Mouse (Mus musculus) gastrocnemius, adult 2 months (tissue): ENCODE data around the gene Zeb2. TPM values are rescaled to one million over a fixed set of nuclear protein-coding genes. Genes with fewer than 3 reads are reported as not detected.
A peak's percentile ranks its signal among the peaks of the same experiment; 100 is the strongest.

Source experiments
- DNase-seq: peaks from one replicate; pipeline ENCODE4 v3.0.0; 2022
- H3K27ac ChIP-seq: fragments of 200-600 bp; 2 replicates; pipeline ENCODE4 v1.8.1; 2022; ENCODE audit warnings: mild to moderate bottlenecking
- H3K4me3 ChIP-seq: fragments of 200-600 bp; 2 replicates; pipeline ENCODE4 v1.8.1; 2022; ENCODE audit warnings: mild to moderate bottlenecking, moderate library complexity
- CTCF ChIP-seq: fragments of 200-600 bp; IDR thresholded peaks from 2 replicates; pipeline ENCODE4 v1.8.1; 2022; ENCODE audit warnings: antibody characterized with exemption, mild to moderate bottlenecking, moderate library complexity
- intact Hi-C: fragments of 180-260 bp; cut with DNase I; formaldehyde crosslinking; loops from one replicate; pipeline ENCODE4 v1.15.1; 2025
- total RNA-seq, 2 experiments: library from RNA; stranded (reverse); gene quantifications; 2 replicates each; pipeline ENCODE4 v1.2.3; 2021

Gene Zeb2
- total RNA-seq, 2 experiments from 2014 or later = 31.3 to 41.6 TPM

DNA sequence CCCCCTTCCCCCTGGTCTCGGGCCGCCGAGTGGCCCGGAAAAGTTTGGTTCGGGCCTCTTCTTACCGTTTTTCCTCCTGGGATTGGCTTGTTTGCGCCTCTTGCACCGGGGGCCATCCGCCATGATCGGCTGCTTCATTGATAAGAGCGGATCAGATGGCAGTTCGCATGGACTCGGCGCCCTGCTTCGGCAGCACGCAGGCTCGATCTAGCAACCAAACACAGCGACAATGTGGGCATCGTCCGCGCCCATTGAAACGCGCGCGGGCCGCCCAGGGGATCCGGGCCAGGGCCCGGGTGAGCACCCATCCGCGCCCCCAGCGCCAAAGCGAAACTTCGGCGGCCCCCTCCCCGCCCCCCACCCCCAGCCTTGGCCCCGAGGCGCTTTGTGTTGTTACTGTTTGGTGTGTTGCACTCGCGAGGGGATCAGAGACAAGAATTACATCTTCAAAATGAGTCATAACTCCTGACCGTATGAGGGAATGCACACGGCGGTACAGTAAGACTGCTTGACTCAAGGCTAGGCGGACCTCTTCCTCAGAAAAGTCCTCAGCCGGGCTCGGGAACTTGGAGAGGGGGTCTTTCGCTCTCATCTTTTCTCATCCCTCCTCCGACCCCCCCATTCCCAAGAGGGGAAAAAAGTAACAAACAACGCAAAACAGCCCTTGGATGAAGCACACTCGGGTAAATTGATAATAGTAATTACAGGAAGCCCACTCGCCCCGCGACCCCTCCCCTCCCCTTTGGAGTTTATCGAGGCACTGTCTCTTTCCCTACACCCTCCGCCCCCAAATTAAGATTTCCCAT, 7.0 kb downstream of the Zeb2 start:
- TF ChIP-seq CTCF = no peak
- H3K4me3 ChIP-seq = peak overlapping the region; percentile 93
- intact Hi-C loops = loop anchor here (2.0 to 10.0 kb wide), 3 partner anchors 85 to 555 kb away; partner anchors contain the start of gene Gtdc1
- peak overlapping the region; percentile 99 for H3K27ac ChIP-seq
- DNase-seq = no peak

DNA sequence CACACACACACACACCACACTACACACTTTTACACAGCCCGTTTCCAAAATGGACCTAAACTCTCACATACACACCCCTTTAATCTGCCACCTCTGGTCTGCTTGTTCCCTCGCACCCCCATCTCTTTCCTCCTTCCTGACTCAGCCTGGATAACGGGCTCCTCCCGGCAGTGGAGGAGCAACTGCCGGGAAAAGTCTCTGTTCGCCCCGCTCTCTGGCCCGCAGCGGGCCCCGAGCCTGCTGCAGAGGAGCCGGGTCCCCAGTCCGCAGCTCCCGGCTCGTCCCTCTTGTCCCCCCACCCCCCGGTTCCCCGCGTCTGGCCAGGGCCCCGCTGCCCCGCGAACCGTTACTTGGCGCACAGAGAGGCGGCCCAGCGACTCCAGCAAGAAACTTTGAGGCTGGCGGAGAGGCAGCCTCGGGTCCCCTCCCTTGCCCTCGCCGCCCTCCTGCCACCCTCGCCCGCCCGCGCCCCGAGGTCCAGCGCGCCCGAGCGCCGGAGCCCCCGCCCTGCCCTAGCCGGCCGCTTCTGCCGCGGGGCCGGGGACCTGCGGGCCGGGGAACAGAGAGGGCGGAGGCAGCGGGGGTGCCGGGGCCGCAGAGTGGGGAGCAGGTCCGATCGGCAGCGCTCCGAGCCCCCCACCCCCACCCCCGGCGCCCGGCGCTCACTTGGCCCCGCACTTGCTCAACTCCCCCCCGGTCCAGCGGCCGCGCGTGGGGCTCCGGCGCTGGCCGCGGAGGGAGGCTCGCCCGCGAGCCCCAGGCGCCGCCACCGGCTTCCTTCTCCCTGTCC, 7.8 kb downstream of the Zeb2 start:
- intact Hi-C loops = no loop called here
- Histone ChIP-seq H3K27ac (peak overlapping the region; percentile 99), H3K4me3 (peak overlapping the region; percentile 93)
- no peak for TF ChIP-seq CTCF
- DNase-seq = peak; percentile 75

GRCm38 (mm10) chr2:45108521-45109091, 8.6 kb downstream of the Zeb2 start:
- intact Hi-C loops = no loop called here
- H3K4me3 ChIP-seq = peak overlapping the region; percentile 93
- no peak for TF ChIP-seq CTCF
- peak; percentile 69 for DNase-seq
- H3K27ac ChIP-seq = peak overlapping the region; percentile 99

DNA sequence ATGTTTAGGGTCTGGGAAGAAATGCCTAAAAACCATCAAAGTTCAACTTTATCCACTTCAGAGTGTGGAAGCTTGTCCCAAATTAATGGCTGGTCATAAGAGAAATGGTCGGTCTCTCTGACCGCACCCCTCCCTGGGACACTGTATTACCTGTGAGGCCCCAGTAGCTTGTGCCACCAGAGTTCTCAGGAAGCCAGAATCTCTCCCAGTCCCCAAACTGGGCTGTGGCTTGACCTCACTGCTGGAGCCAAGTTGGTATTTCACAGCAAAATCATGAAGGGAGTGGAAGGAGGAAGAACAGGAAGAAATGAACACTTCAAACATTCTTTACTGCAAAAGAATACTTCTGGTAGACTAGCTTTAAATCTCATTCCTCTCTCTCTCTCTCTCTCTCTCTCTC, 9.6 kb downstream of the Zeb2 start:
- intact Hi-C loops = no loop called here

DNA sequence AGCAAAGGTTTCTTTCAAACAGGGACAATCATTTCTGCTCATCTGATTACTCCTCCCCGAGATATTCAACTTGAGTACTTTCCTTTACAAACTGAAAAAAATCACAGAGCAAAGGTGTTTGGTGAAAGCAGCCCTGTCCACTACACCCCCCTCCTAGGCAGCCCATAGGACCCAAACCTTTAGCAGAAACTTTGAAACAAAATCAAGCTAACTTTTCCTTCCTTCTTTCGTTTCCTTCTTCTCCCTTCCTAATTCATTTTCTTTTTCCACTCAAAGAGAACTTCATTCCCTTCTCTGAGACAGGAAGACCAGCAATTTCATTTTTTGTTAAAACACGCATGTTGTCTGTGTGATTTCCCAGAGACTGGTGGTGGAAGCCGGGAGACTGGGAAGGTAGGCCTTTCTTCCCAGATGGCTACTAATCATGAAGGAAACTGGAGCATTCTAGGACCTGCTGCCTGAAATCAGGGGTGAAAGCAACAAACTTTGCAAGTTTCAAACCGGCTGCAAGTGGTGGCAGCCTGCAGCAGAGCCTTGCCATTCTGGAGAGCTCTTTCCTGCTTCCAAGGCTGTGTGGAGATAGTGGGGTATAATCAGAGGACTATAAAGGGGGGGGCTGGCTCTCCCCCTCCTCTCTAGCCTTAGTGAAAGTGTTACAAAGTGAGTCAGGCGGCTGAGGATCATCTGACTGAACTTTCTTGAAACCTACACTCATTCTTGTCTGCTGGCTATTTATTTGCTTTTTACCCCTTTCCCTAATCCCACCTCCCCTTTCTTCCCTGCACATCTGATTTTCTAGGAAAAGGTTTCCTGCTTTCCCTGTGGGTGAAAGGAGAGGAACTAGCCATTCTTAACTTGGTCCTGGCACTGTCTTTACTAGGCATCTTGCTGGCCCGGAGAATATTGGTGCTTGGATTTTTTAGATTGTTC, 11.0 kb downstream of the Zeb2 start:
- intact Hi-C loops = no loop called here
- peak overlapping the region; percentile 92 for H3K27ac ChIP-seq
- TF ChIP-seq CTCF = no peak
- no peak for DNase-seq
- peak overlapping the region; percentile 93 for H3K4me3 ChIP-seq

More for the DNA sequence above, 9.6 kb downstream of the Zeb2 start:
- no peak for DNase-seq
- H3K4me3 ChIP-seq = peak overlapping the region; percentile 93
- peak overlapping the region; percentile 99 for H3K27ac ChIP-seq
- TF ChIP-seq CTCF = no peak

- intact Hi-C loops = no loop called here
- Histone ChIP-seq H3K27ac (peak overlapping the region; percentile 92), H3K4me3 (peak overlapping the region; percentile 93)
- TF ChIP-seq CTCF = no peak
- peak; percentile 61 for DNase-seq
Measured at GRCm38 (mm10) chr2:45105281-45105721, 11.9 kb downstream of the Zeb2 start.

- intact Hi-C loops = no loop called here
- TF ChIP-seq CTCF = no peak
- DNase-seq = no peak
- H3K4me3 ChIP-seq = peak overlapping the region; percentile 93
- peak overlapping the region; percentile 92 for H3K27ac ChIP-seq
Measured at GRCm38 (mm10) chr2:45104511-45105055, 12.6 kb downstream of the Zeb2 start.

- H3K27ac ChIP-seq = peak overlapping the region; percentile 92
- no peak for TF ChIP-seq CTCF
- intact Hi-C loops = no loop called here
- DNase-seq = no peak
- H3K4me3 ChIP-seq = peak overlapping the region; percentile 93
Measured at GRCm38 (mm10) chr2:45104066-45104465, 13.1 kb downstream of the Zeb2 start.

- no peak for DNase-seq
- intact Hi-C loops = no loop called here
- Histone ChIP-seq H3K4me3 (peak overlapping the region; percentile 93), H3K27ac (peak overlapping the region; percentile 92)
- no peak for TF ChIP-seq CTCF
Measured at GRCm38 (mm10) chr2:45103021-45103983, 13.9 kb downstream of the Zeb2 start.

DNA sequence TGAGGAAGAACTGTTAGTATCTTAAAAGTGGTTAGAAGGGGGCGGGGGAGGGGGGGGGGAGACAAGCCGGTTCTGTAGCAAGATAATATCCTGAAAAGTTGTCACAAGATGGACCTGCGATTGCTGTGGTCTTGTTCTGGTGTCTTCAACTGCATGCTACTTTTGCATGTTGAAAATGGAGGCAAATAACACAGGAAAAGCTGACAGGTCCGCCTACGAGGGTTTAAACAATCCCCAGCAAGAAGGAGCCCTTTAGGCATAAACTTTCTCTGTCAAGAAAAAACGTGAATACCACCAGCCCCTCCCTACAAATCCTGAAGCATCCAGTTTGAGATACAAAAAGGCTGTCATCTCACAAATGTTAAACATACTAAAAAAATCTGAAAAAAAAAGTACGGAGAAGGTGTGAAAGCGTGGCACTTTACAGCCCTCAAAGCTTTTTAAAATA, 15.0 kb downstream of the Zeb2 start:
- DNase-seq = no peak
- TF ChIP-seq CTCF = no peak
- intact Hi-C loops = no loop called here
- H3K27ac ChIP-seq = peak overlapping the region; percentile 92
- H3K4me3 ChIP-seq = peak overlapping the region; percentile 93
